Comparison of ENCODE assay signal across 24 mouse cellular contexts in the genomic region with DNA sequence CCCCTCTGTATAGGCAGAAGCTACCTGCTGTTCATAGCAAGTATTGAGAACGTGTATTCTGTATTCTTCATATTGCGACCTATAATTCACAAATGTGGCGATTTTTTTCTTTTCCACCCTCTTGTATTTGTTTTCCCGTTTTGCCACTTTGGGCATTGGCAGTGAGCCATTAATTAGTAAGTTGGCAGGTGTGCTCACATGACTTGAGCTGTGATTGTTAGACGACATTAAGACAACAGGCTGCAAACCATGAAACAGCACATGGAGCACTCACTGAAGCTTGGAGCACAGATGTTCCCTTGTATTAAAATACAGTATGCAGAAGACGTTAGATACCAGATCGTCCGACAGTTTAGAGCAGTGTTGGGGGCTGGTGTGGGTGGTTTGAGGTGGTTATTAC. TPM values are rescaled to one million over a fixed set of nuclear protein-coding genes. Genes with fewer than 3 reads are reported as not detected.
A peak's percentile ranks its signal among the peaks of the same experiment; 100 is the strongest.
DNase-seq lines count a peak whose midpoint lies in the region; ATAC-seq lines count a peak whose summit lies in the region.
"Had no signal": no experiment of that assay in that cellular context is flagged by ENCODE, and none has a peak within 500 bp of the region (broad histone marks: within the 10 kb centered on the region; RNA-seq: fewer than 3 reads in every experiment).

No protein-coding gene starts in this region.

- no peak overlapping the region for H3K4me2 ChIP-seq in forebrain, embryonic 12.5 days
- H3K4me2 ChIP-seq in hindbrain, embryonic 13.5 days, result no peak overlapping the region
- H3K4me2 ChIP-seq in midbrain, embryonic 14.5 days (ENCODE audit: low read length), result no peak overlapping the region
- H3K4me2 ChIP-seq: limb, embryonic 13.5 days had no signal

- H3K4me1 ChIP-seq in forebrain, embryonic 12.5 days, result peaks cover 78% of the 10 kb centered on the region
- peaks cover 76% of the 10 kb centered on the region for H3K4me1 ChIP-seq in hindbrain, embryonic 13.5 days (replicated peaks)
- peaks cover 68% of the 10 kb centered on the region for H3K4me1 ChIP-seq in midbrain, embryonic 14.5 days (ENCODE audit: control insufficient read depth, insufficient read depth, low read length)

- DNase-seq in kidney, adult 9 months, result peak; percentile 46
- no peak for DNase-seq in kidney, postnatal 10 days
- DNase-seq in midbrain, embryonic 14.5 days, result no peak
- DNase-seq in thymus, adult 18-20 months, result no peak
- DNase-seq in spleen, postnatal 4 days (ENCODE audit: low spot score in 2 of 2), result no peak
- DNase-seq in heart, postnatal 14 days, result no peak
- DNase-seq: adrenal gland, postnatal 25 days; cerebellum, adult 9-11 months; embryo, embryonic 11 days; thymus, postnatal 25 days had no signal

- H3K36me3 ChIP-seq in forebrain, embryonic 12.5 days (replicated peaks), result peaks cover 9% of the 10 kb centered on the region; the same call in 1 of the 2 replicates
- peaks cover 11% of the 10 kb centered on the region for H3K36me3 ChIP-seq in hindbrain, embryonic 13.5 days
- H3K36me3 ChIP-seq in midbrain, embryonic 14.5 days (ENCODE audit: control insufficient read depth, insufficient read depth, low read length), result peaks cover 6% of the 10 kb centered on the region; the same call in 1 of the 2 replicates

- no peaks in the 10 kb centered on the region for H3K9me3 ChIP-seq in forebrain, embryonic 12.5 days
- H3K9me3 ChIP-seq in hindbrain, embryonic 13.5 days, result no peaks in the 10 kb centered on the region
- no peaks in the 10 kb centered on the region for H3K9me3 ChIP-seq in midbrain, embryonic 14.5 days (ENCODE audit: control insufficient read depth, low read length)
- H3K9me3 ChIP-seq: heart, embryonic 10.5 days; limb, embryonic 13.5 days; megakaryocyte, embryonic 14.5 days had no signal

- H3K4me3 ChIP-seq in forebrain, embryonic 12.5 days (replicated peaks), result no peak overlapping the region
- no peak overlapping the region for H3K4me3 ChIP-seq in hindbrain, embryonic 13.5 days
- no peak overlapping the region for H3K4me3 ChIP-seq in midbrain, embryonic 14.5 days (replicated peaks; ENCODE audit: low read depth, low read length)
- H3K4me3 ChIP-seq: heart, embryonic 10.5 days; limb, embryonic 13.5 days; megakaryocyte, embryonic 14.5 days had no signal

- intact Hi-C loops in heart, postnatal 14 days (cut with DNase I), result no loop called here

- ATAC-seq in forebrain, embryonic 12.5 days (ENCODE audit: low FRiP score), result no peak
- ATAC-seq in hindbrain, embryonic 13.5 days (ENCODE audit: low FRiP score), result no peak
- no peak for ATAC-seq in midbrain, embryonic 14.5 days (ENCODE audit: low FRiP score, low TSS enrichment)
- ATAC-seq: intestine, embryonic 16.5 days had no signal

- 40% methylated on average over 8 of the region's 8 CpGs for WGBS in forebrain, embryonic 12.5 days
- WGBS in hindbrain, embryonic 13.5 days, result 49% methylated on average over 8 of the region's 8 CpGs
- WGBS in midbrain, embryonic 14.5 days, result 48% methylated on average over 8 of the region's 8 CpGs

- no peak overlapping the region for H3K9ac ChIP-seq in forebrain, embryonic 12.5 days
- 0 out of 2 replicates have a peak overlapping the region, but pooled peaks have one; percentile 10 for H3K9ac ChIP-seq in hindbrain, embryonic 13.5 days
- H3K9ac ChIP-seq in midbrain, embryonic 14.5 days (replicated peaks; ENCODE audit: low read length), result no peak overlapping the region
- H3K9ac ChIP-seq: limb, embryonic 13.5 days had no signal

- peak overlapping the region; percentile 93 for H3K27ac ChIP-seq in forebrain, embryonic 12.5 days
- peak overlapping the region; percentile 89 for H3K27ac ChIP-seq in hindbrain, embryonic 13.5 days
- peak overlapping the region; percentile 65 for H3K27ac ChIP-seq in midbrain, embryonic 14.5 days (replicated peaks; ENCODE audit: low read depth, low read length)
- H3K27ac ChIP-seq: heart, embryonic 10.5 days; limb, embryonic 13.5 days had no signal

- no peaks in the 10 kb centered on the region for H3K27me3 ChIP-seq in forebrain, embryonic 12.5 days
- H3K27me3 ChIP-seq in hindbrain, embryonic 13.5 days, result no peaks in the 10 kb centered on the region
- peaks cover 3% of the 10 kb centered on the region; the same call in 1 of the 2 replicates for H3K27me3 ChIP-seq in midbrain, embryonic 14.5 days (ENCODE audit: control insufficient read depth, insufficient read depth, low read length)
- H3K27me3 ChIP-seq: CH12.LX; limb, embryonic 13.5 days; megakaryocyte, embryonic 14.5 days had no signal

RNA-seq across cellular contexts. Expression of a gene that starts 46.1 kb away (rescaled TPM):
- not detected in 2 replicates for polyA plus RNA-seq in forebrain, embryonic 12.5 days (2016; fragmentation: Nextera tagmentation; extraction: Ambion mirVana)
- not detected in 2 replicates for polyA plus RNA-seq in hindbrain, embryonic 13.5 days (2015; fragmentation: Nextera tagmentation; extraction: Ambion mirVana)
- polyA plus RNA-seq in midbrain, embryonic 14.5 days (2014; fragmentation: Nextera tagmentation; extraction: Ambion mirVana), result not detected in 2 replicates
- not detected for total RNA-seq in heart, postnatal 14 days (2021)
- total RNA-seq: adrenal gland, postnatal 25 days; CH12.LX; gastrocnemius, postnatal 25 days; heart, postnatal 25 days; left cerebral cortex, adult 8-10 months had no signal
- polyA plus RNA-seq: heart, embryonic 10.5 days; intestine, embryonic 16.5 days; large intestine, adult 2 months; limb, embryonic 13.5 days; liver, embryonic 16.5 days; small intestine, adult 2 months; stomach, embryonic 14.5 days had no signal
